In the genomic region with DNA sequence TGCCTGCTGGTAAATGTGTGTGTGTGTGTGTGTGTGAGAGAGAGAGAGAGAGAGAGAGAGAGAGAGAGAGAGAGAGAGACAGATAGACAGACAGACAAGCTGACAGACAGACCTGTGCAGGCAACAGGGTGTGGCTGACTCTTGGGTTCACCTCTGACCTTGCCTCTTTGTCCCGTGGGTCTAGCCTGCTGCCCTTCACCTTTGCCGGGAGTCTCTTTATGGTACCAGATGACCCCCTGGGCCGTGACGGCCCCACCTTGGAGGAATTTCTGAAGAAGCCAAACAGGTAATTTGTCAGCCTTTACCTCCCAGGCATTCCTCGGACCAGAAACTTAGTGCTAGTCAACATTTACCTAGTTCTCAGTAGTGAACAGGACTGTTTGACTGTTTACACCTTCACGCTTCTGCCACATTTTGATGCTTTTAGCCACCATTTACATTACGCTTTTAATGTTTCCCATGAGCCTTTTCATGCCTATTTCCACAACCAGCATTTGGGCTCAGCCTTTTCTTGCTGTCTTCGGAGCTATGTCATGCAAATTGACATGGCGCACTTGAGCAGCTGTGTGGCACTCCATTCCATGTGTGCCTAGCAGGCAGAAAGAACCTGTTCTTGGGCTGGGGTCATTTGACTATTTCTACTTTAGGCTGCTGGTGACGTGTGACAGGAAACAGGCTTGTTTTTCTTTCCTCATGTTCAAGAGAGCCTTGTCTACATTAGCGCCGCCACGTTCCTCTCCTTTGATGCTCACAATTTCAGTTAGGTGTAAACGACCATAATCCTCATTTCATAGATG, we compare ENCODE assay signal across 14 mouse cellular contexts.
"Had no signal": no experiment of that assay in that cellular context is flagged by ENCODE, and none has a peak within 500 bp of the region (broad histone marks: within the 10 kb centered on the region; RNA-seq: fewer than 3 reads in every experiment).

No protein-coding gene starts in this region.

- H3K9me3 ChIP-seq: liver, embryonic 13.5 days; midbrain, embryonic 12.5 days; midbrain, embryonic 15.5 days; neural tube, embryonic 13.5 days; stomach, embryonic 15.5 days had no signal

- H3K27me3 ChIP-seq: liver, embryonic 13.5 days; midbrain, embryonic 12.5 days; midbrain, embryonic 15.5 days; neural tube, embryonic 13.5 days; stomach, embryonic 15.5 days had no signal

- H3K4me2 ChIP-seq: liver, embryonic 13.5 days; midbrain, embryonic 12.5 days; midbrain, embryonic 15.5 days; neural tube, embryonic 13.5 days; stomach, embryonic 15.5 days had no signal

- H3K4me3 ChIP-seq: layer of hippocampus, adult 2 months; liver, embryonic 13.5 days; midbrain, embryonic 12.5 days; midbrain, embryonic 15.5 days; myocyte; neural tube, embryonic 13.5 days; stomach, embryonic 15.5 days had no signal

- DNase-seq: kidney, postnatal 25 days; layer of hippocampus, adult 9-11 months; liver, embryonic 13.5 days; lung, adult 2 months; lung, postnatal 14 days; lung, postnatal 4 days; thymus, postnatal 36 days had no signal

- H3K9ac ChIP-seq: liver, embryonic 13.5 days; midbrain, embryonic 12.5 days; midbrain, embryonic 15.5 days; neural tube, embryonic 13.5 days; stomach, embryonic 15.5 days had no signal

- H3K27ac ChIP-seq: kidney, postnatal 0 days; layer of hippocampus, adult 2 months; liver, embryonic 13.5 days; midbrain, embryonic 12.5 days; midbrain, embryonic 15.5 days; neural tube, embryonic 13.5 days; stomach, embryonic 15.5 days had no signal

- ATAC-seq: midbrain, embryonic 15.5 days had no signal
